Mouse (Mus musculus) ES-E14 (cell line): ENCODE measurements around the gene Btbd19. TPM values are rescaled to one million over a fixed set of nuclear protein-coding genes. Genes with fewer than 3 reads are reported as not detected.
A peak's percentile ranks its signal among the peaks of the same experiment; 100 is the strongest.

Source experiments
- DNase-seq: peaks from one replicate; pipeline ENCODE4 v3.0.0-alpha.2; 2013; ENCODE audit warnings: low read depth, low spot score
- H3K27ac ChIP-seq: 2 replicates; pipeline ENCODE4 v1.5.1; 2012; ENCODE audit warnings: low read depth, mild to moderate bottlenecking, low read length, moderate library complexity, mixed read lengths; ENCODE audit not compliant: poor library complexity, insufficient read depth, severe bottlenecking
- H3K36me3 ChIP-seq: 2 replicates; pipeline ENCODE4 v1.6.1; 2012; ENCODE audit warnings: mild to moderate bottlenecking, low read length, moderate library complexity, mixed read lengths; ENCODE audit not compliant: control insufficient read depth, poor library complexity, insufficient read depth, severe bottlenecking
- H3K4me1 ChIP-seq, 2 experiments: fragments of 150-350 bp in 1 of 2; sonication (generic) in 1 of 2; 2 replicates each; pipeline ENCODE4 v1.6.1; 2012; ENCODE audit warnings: low read length in 2 of 2, mild to moderate bottlenecking in 1 of 2, mixed read lengths in 1 of 2; ENCODE audit not compliant: control insufficient read depth in 2 of 2, insufficient read depth in 2 of 2, poor library complexity in 1 of 2
- H3K4me3 ChIP-seq, 2 experiments: fragments of 150-350 bp in 1 of 2; sonication (generic) in 1 of 2; 2 replicates each; pipeline ENCODE4 v1.5.1; 2012; ENCODE audit warnings: low read length in 2 of 2, low read depth in 1 of 2, mild to moderate bottlenecking in 1 of 2, mixed read lengths in 1 of 2; ENCODE audit not compliant: insufficient read depth in 1 of 2, poor library complexity in 1 of 2, severe bottlenecking in 1 of 2
- H3K9ac ChIP-seq: 2 replicates; pipeline ENCODE4 v1.6.1; 2012; ENCODE audit warnings: low read depth, mild to moderate bottlenecking, low read length, mixed read lengths; ENCODE audit not compliant: poor library complexity, insufficient read depth, severe bottlenecking
- H3K9me3 ChIP-seq: fragments of 150-350 bp; sonication (generic); 2 replicates; pipeline ENCODE4 v1.6.1; 2012; ENCODE audit warnings: low read depth, mild to moderate bottlenecking, low read length; ENCODE audit not compliant: control insufficient read depth, insufficient read depth
- CHD2 ChIP-seq: IDR thresholded peaks from 2 replicates; pipeline ENCODE4 v1.6.1; 2014; ENCODE audit warnings: mild to moderate bottlenecking, low read depth, low read length, inconsistent platforms
- HCFC1 ChIP-seq: IDR thresholded peaks from 2 replicates; pipeline ENCODE4 v1.6.1; 2012; ENCODE audit warnings: low read length, inconsistent platforms, borderline replicate concordance; ENCODE audit not compliant: insufficient read depth
- MAFK ChIP-seq: IDR thresholded peaks from 2 replicates; pipeline ENCODE4 v1.6.1; 2014; ENCODE audit warnings: mild to moderate bottlenecking, low read depth, low read length, inconsistent platforms; ENCODE audit not compliant: insufficient read depth
- ZC3H11A ChIP-seq: IDR thresholded peaks from 2 replicates; pipeline ENCODE4 v1.6.1; 2012; ENCODE audit warnings: low read depth, mild to moderate bottlenecking, inconsistent platforms, low read length, borderline replicate concordance
- ZNF384 ChIP-seq: IDR thresholded peaks from 2 replicates; pipeline ENCODE4 v1.6.1; 2012; ENCODE audit warnings: low read depth, low read length, inconsistent platforms
- in situ Hi-C, 2 experiments: fragments of 600-800 bp; cut with MboI; formaldehyde crosslinking; loops; one replicate each; pipeline ENCODE4 v1.15.1; 2025; ENCODE audit warnings: low sequenced_read_pairs in 2 of 2, inconsistent platforms in 1 of 2; ENCODE audit not compliant: unreplicated experiment in 2 of 2
- total RNA-seq: library from RNA; depleted of rRNA; stranded (reverse); fragments of 300-350 nt; gene quantifications from 2 replicates; pipeline ENCODE4 v1.2.3, GENCODE M21; 2012

Gene Btbd19
- total RNA-seq, 1 experiment, result 51.2 TPM

- Histone ChIP-seq H3K36me3 (peaks cover 7% of the 10 kb centered on the region; the same call in 1 of the 2 replicates), H3K9me3 (no peaks in the 10 kb centered on the region), H3K4me1 (peaks cover 3 to 18% of the 10 kb centered on the region in 2 experiments; a peak in 3 of 4 replicates), H3K27ac (peak within 1 kb of the TSS; percentile 46), H3K9ac (peak within 1 kb of the TSS; percentile 84), H3K4me3 (peak within 1 kb of the TSS; percentile 76 to 92)
- no peak for TF ChIP-seq CHD2
- TF ChIP-seq ZNF384, result 0 out of 2 replicates have a peak, but pooled peaks have one; percentile 44
- no peak for TF ChIP-seq HCFC1
- peak; percentile 89 for DNase-seq
- in situ Hi-C loops, result no loop called here
Observed at GRCm38 (mm10) chr4:117095551-117096452, 29.7 kb downstream of the Btbd19 start, which contains the start of gene Ptch2. Gene Ptch2 (plus strand): TSS chr4:117096075.

GRCm38 (mm10) chr4:117094626-117095361 lies 30.7 kb downstream of the Btbd19 start:
- H3K36me3 ChIP-seq, result peaks cover 4% of the 10 kb centered on the region; the same call in 1 of the 2 replicates
- H3K9me3 ChIP-seq, result no peaks in the 10 kb centered on the region
- H3K9ac ChIP-seq, result no peak overlapping the region
- in situ Hi-C loops, result no loop called here
- H3K4me1 ChIP-seq, result peaks cover 6 to 20% of the 10 kb centered on the region in 2 experiments
- no peak for TF ChIP-seq HCFC1
- TF ChIP-seq ZC3H11A, result no peak
- no peak for TF ChIP-seq CHD2
- no peak for TF ChIP-seq MAFK
- TF ChIP-seq ZNF384, result no peak
- DNase-seq, result no peak
- no peak overlapping the region for H3K4me3 ChIP-seq
- H3K27ac ChIP-seq, result no peak overlapping the region

- H3K36me3 ChIP-seq, result peaks cover 5% of the 10 kb centered on the region
- TF ChIP-seq MAFK (no peak), CHD2 (no peak), ZNF384 (no peak), ZC3H11A (no peak), HCFC1 (no peak)
- no peak for DNase-seq
- peaks cover 3 to 13% of the 10 kb centered on the region in 2 experiments; a peak in 3 of 4 replicates for H3K4me1 ChIP-seq
- H3K4me3 ChIP-seq, result no peak overlapping the region
- in situ Hi-C loops, result no loop called here
- no peak overlapping the region for H3K9ac ChIP-seq
- H3K9me3 ChIP-seq, result no peaks in the 10 kb centered on the region
- no peak overlapping the region for H3K27ac ChIP-seq
Observed at GRCm38 (mm10) chr4:117090586-117090985, 34.9 kb downstream of the Btbd19 start.

- H3K4me1 ChIP-seq, result peaks cover 3 to 13% of the 10 kb centered on the region in 2 experiments; a peak in 3 of 4 replicates
- DNase-seq, result no peak
- no peak overlapping the region for H3K4me3 ChIP-seq
- no peak overlapping the region for H3K9ac ChIP-seq
- no peaks in the 10 kb centered on the region for H3K9me3 ChIP-seq
- peaks cover 8% of the 10 kb centered on the region for H3K36me3 ChIP-seq
- TF ChIP-seq ZNF384, result no peak
- TF ChIP-seq MAFK, result no peak
- no peak for TF ChIP-seq HCFC1
- TF ChIP-seq CHD2, result no peak
- TF ChIP-seq ZC3H11A, result no peak
- in situ Hi-C loops, result no loop called here
- H3K27ac ChIP-seq, result no peak overlapping the region
Observed at GRCm38 (mm10) chr4:117087948-117088640, 37.4 kb downstream of the Btbd19 start.
